Mouse (Mus musculus) heart, adult 18-20 months (tissue): ENCODE data around the gene Zswim4. TPM values are rescaled to one million over a fixed set of nuclear protein-coding genes. Genes with fewer than 3 reads are reported as not detected.

ENCODE experiments used
- DNase-seq, 2 experiments: peaks; one replicate each; pipeline ENCODE4 v3.0.0; 2021 to 2022; ENCODE audit warnings: mixed read lengths in 1 of 2
- long read RNA-seq, 2 experiments: library from polyadenylated mRNA; stranded (forward); transcript quantifications; one replicate each; pipeline ENCODE4 v2.0.0; 2021
- total RNA-seq, 2 experiments: library from RNA; stranded (reverse); gene quantifications; 2 replicates each; pipeline ENCODE4 v1.2.3; 2021

The Zswim4 gene
- total RNA-seq = 1 to 10 TPM; 6.4 to 6.6 TPM
- long read RNA-seq, experiment 1, full-length matches to known transcripts = 1 of 3 reads
- long read RNA-seq, experiment 1, partial matches to known transcripts = 2 of 3 reads
- long read RNA-seq, experiment 1, other reads (novel, unspliced or antisense) = 0 of 3 reads
- long read RNA-seq, experiment 2 = 0 reads

DNA sequence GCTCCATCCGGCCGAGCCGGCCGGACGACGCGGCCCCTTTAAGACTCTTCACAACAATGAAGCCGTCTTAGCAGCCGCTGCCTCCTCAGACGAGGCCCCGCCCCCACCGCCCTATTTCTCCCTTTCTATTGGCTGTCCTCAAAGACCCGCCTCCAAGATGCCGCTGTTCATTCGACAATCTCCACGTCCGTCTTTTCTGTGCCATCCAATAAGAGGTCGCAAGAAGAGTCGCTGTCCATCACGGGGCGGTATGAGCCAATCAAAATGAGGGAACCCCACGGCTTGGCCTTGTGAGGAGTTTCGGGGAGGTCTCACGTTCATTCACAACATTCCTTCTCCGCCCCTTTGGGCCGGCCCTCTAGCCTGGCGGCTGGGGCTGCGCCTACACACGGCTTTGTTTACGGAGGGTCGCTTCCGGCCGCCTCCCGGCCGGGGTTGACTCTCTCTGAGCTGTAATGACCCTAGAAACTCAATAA, at the start of gene Zswim4:
TSS of gene Zswim4 (minus strand) at position 58 of the 476 bp plus-strand sequence.
- DNase-seq = peak; percentile 99 to 100

DNA sequence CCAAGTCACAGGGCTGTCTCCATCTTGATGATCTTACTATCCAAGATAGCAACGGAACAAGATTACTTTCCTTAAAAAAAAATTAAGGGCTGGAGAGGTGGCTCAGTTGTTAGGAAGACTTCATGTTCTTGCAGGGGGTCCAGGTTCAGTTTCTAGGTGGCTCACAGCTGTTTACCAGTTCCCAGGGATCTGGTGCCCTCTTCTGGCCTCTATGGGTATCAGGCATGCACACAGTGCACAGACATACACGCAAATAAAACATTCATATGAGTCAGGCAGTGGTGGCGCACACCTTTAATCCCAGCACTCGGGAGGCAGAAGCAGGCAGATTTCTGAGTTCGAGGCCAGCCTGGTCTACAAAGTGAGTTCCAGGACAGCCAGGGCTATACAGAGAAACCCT, 48.8 kb upstream of the Zswim4 start:
- peak; percentile 60 to 66 for DNase-seq

DNA sequence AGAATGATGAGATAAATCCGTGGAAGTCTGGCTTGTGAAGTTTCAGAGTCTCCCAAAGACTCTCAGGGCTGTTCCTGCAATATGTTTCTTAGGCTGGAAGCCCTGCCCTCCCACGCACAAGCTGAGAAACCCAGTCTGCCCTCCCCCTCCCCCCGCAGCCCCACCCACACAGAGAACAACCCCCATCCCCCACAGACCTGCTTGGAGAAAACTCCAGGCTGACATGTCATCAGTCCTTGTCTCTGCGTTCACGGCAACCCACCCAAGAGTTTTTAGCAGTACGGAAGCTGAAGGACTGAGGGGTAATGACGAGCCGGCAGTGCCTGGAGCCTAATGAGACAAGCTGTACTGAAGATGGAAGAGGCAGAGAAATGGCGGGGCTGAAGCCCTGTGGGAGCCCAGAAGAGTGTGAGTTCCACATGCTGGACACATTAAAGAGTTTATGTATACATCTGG, 47.8 kb upstream of the Zswim4 start:
- peak; percentile 30 to 53 for DNase-seq

DNA sequence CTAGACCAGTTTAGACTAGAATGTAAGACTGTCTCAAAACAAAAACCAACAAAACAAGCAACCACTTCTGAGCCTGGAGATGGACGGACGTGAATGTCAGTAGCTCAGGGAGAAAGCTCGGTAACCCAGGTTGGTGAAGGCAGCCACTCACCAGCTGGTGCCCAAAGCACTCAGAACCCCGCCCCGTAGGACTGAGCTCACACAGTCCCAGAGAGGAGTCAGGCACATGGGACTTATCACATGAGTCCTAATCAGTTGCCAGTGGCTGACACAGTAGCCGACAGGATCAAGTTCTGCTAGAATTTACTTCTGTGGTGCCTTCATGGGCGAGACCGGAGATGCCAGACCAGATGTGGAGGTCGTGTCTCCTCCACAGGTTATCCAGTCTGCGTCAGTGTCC, 43.9 kb upstream of the Zswim4 start:
- DNase-seq = no peak

DNA sequence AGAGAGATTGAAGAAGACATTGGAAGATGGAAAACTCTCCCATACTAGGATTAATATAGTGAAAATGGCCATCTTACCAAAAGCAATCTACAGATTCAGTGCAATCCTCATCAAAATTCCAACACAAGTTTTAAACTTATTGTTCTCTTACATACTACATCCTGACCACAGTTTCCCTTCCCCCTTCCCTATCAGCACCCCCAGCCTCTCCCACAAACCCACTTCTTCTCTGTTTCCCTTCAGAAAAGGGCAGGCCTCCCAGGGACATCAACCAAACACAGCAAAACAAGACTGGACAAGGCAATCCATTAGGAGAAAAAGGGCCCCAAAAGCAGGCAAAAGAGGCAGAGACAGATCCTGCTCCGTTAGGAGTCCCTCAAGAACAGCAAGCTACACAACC, 39.6 kb upstream of the Zswim4 start:
- no peak for DNase-seq

DNA sequence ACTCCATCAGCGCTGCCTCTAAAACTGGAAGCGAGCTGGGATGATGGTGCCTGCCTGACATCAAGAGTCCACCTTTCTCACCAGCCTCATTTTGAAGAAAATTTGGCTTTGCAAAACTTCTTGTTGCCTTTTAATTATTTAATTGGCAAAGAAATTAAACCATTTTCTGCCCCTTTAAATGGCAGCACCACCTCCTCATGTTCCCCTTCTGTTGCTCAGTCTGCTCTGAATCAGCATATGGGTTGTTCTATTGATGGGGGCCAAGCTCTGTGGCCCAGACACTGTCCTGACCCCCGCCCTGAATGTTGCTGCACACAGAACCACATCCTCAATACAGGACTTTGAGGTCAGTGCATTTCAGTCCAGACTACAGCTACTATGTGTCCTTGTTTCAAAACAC, 37.1 kb upstream of the Zswim4 start:
- DNase-seq = no peak

DNA sequence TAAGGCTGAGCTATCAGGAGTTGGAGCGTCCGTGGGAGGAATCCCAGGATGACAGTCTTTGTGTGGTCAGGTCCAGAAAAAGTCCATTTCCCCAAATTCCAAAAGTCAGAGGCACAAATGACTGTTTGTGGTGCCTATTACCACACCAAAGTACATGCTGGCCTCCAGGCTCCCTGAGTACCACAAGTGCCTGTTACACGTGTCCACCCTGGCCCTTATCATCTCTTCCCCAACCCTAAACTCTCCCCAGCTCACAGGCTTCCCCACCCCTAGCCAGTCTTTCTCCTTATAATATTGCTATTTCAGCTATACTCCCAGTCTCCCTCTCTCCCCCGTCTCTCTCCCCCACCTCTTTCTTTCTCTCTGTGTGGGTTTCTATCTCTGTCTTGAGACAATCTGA, 35.4 kb upstream of the Zswim4 start:
- DNase-seq = no peak

DNA sequence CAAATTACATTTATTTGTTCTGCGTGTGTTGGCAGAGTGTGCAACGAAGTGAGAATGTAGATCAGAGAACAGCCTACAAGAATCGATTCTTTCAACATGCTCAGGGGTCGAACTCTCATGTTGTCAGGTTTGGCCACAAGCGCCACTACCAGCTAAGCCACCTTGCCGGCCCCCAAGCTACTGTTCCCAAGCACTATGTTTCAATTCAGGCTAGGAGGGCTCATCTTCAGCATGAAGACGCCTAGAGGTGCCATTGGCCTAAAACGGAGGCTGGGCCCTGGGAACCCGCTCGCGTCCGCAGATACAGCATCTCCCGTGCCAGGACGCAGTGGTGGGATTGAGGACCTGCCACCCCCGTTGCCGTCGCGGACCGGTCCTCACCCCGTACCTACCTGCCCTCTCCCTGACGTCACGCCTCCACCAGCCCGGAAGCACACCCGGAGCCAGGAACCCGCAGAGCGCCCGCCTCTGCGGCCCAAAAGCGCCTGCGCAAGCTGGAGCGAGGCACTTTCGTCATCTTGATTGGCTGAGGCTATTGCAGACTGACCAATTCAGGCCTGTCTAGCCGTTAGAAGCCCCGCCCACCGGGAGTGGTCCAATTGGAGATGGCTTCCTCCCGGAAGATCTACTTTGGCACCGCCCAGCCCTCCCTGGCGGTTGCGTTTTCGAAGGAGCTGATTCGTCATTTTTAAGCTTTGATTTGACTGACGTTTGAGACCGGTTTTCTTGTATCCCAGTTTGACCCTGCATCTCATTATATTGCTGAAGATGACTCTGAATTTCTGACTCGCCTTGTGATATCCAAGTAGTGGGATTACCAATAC, 33.3 kb upstream of the Zswim4 start, which contains the start of gene Ccdc130:
TSS of gene Ccdc130 (minus strand) at position 431 of the 824 bp plus-strand sequence.
- DNase-seq = peak; percentile 100

DNA sequence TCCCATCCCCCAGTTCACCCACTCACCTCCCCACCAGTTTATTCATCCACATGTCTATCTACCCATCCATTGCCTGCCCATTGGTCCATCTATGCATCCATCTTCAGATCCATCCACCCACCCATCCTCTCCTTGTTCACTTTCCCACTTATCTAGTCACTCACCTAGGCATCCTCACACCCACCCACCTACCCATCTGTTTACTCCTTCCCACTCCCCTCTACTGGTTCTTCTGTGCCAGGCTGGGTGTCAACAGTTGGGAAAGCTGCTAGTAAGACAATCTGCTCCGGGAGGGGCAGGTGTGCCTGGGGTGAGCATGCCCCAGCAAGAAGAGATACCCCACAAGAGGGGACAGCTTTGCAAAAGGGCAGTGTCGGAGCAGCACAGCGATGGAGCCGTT, 24.2 kb upstream of the Zswim4 start:
- DNase-seq = no peak

DNA sequence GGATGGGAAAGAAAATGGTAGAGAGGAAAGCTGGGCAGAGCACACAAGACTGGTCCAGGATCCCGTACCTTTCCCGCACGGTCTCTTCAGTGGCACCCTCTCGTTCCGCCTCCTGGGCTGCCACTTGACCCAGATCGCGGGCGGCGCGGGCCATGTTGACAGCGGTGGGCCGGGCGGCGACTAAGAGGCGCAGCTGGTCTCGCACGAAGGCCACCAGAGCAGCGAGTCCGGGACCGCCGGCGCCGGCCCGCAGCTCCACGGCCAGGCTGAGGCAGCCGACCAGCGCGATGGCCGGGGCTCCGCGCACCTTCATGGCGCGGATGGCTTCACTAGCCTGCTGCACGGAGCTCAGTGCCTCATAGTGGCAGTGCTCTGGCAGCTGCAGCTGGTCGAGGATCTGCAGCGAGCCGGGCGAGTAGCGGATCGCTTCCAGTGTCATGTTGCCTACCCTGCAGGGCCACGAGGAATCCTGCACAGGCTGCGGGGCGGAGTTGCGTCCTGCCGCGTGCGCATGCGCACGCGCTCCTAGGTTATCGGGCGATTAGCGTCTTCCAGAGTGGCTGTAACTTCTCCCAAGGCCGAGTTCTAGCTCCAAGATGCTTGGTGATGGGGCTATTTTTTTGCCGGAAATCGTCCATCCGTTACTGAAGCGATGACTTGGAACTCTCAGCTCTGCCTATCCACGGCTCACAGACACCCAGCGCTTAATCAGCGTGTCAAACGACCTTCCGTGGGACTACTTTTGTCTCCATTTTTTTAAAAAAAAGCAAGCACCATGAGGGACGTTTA, 20.2 kb upstream of the Zswim4 start, which contains the start of gene Mri1:
TSS of gene Mri1 (minus strand) at position 505 of the 789 bp plus-strand sequence.
- DNase-seq = peak; percentile 85 to 88

DNA sequence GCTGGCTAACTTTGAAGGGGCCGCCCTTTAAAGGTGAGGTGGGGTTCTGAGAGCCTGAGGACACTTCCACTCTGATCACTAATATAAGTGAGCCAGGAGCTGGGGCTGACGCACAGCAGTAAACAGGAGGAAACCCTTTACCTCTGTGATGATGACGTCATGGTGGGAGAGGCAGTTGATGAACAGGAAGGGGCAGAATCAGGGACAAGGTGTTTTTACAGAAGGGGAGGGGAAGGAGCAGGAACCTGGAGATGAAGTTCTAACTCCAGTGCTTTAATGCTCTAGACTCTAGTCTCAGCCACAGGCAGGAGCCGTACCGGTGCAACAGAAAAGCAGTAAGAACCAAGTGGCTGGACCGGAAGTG, 19.6 kb upstream of the Zswim4 start:
- DNase-seq = no peak

DNA sequence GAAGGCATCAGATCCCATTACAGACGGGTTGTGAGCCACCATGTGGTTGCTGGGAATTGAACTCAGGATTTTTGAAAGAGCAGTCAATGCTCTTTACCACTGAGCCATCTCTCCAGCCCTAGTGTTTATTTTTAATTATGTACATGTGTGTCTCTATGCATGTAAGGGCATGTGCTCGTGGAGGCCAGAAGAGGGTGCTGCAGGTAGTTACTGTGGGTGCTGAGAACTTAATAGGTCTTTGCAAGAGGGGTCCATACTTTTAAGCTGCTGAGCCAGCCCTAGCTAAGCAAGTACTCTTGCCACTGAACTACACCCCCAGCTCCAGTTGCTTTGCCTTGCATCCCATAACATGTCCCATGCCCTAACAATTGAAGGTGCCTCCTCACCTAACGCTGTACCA, 19.0 kb upstream of the Zswim4 start:
- DNase-seq = no peak

DNA sequence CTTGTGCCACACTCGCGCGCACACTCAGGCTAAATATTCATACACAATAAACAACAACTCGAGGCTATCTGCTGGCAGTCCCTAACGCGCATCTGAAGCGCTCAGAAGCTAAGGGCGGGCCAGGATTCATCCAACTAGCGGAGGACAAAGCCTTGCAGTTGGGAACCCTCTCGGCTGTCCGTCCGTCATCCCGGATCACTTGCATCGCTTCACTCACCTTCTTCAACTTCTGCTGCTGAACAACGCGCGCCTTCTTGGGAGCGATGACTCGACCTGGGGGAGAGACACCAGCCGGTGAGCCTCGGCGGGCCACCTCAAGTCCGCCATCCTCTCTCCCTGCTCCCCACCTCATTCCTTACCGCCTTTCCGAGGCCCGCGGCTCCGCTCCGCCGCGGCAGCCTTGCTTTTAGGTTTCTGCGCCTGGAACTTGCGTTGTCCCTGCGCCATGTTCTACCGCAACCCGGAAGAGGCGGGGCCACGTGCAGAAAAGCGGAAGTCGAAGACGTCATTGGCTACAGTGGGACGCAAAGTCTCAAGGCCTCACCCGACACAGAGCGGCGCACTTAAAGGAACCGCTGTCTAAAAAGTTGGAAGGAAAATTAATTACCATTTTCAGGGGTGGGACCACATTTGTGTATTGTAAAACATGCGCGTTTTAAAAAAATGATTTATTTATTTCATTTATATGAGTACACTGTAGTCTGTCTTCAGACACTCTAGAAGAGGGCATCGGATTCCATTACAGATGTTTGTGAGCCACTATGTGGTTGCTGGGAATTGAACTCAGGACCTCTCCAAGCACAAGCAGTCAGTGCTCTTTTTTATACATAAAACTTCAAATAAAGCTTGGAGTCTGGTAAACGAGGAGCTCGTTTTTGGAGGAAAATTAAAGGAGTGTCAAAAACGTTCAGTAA, 12.7 kb upstream of the Zswim4 start, which contains the start of gene D8Ertd738e:
TSS of gene D8Ertd738e (minus strand) at position 463 of the 914 bp plus-strand sequence.
- peak; percentile 93 to 94 for DNase-seq

DNA sequence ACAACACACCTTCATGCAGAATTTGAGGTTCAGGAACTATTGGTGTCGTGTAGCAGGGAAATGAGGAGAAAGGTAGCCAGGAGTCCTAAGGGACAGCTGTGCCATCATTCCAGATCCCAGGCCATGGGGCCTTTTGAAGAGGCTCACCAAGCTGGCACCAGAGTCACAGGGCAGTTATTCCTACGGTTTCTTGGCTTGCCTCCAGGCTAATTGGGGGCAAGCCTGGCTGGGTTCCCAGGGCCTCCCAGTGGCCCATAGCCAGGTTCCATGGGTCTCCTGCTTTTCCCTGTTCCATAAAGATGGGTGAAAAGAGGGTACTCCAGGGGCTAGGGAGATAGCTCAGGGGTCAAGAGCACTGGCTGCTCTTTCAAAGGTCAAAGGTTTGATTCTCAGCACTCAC, 5.0 kb upstream of the Zswim4 start:
- no peak for DNase-seq

DNA sequence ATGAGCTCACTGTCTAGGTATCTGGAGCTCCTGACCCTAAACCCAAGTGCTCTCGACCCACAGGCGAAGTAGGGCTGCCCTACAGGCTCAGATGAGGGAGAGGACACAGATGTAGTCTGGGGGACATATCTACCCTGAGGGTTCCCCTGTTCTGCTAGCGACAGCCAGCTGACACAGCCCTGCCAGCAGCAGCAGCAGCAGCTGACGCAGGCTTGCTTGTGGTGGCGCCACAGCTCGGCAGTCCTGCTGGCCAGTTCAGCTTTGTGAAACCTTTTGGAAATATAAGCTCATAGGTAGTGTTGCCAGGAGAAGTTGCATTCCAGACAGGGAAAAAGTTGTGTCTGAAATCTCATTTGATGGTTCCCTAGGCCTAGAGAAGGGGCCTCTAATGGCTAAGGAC, 4.3 kb upstream of the Zswim4 start:
- no peak for DNase-seq

DNA sequence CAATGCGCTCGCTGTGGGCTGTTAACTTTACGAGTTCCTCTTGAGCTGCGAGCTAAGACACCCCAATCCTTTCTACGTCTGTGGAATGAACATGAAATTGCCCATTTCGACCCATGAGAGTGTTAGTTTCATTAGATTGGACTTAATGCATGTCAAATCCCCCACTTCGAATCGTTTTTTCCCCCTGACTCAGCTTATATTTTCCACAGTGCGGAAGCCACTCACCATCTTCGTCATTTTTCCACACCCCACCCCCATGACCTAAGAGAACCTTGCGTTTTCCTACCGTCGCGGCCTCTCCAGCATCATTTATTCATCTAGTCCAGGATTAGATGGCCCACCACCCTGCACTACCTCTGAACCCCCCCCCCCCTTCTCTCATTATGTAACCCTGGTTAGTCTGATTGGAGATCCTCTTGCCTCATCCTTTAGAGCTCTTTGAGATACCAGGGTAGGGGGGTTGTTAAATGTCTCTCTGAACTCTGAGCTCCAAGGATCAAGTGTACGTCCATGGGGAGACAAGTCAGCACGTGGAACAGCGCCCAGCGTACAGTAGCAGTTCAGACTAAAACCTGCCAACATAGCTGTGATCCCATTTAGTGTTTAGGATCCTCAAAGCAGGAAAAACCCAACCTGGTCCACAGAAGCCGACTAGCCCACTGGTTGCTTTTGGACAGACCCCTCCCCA, 831 bp upstream of the Zswim4 start:
- DNase-seq = peak; percentile 26 to 29

DNA sequence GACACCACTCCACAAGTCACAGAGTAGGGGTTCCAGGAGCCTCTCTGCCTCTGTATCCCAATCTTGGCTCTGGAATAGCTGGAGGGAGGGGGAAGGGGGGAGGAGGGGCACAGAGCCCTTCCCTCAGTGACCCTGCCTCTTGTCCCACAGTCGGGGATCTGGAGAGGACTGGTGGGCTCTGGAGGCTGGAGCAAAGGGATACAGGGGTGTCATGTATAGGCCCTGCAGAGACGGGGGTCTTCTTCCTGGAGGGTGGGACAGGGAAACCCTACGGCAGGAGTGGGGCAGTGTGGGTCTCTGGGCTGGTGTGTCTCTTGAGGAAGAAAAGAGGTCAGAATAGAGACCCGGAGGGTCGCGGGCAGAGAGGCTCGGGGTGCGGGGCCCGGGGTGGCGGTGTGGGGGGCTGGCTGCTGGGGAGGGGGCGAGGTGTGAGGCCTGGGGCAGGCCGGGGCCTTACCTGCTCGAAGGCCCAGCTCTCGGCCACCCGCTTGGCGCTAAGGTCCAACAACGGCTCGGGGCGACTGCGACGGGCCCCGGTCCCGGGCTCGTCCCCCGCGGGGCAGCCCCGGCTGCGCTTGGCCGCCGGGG, 351 bp downstream of the Zswim4 start:
- peak in 1 of 2 experiments; percentile 43 for DNase-seq

DNA sequence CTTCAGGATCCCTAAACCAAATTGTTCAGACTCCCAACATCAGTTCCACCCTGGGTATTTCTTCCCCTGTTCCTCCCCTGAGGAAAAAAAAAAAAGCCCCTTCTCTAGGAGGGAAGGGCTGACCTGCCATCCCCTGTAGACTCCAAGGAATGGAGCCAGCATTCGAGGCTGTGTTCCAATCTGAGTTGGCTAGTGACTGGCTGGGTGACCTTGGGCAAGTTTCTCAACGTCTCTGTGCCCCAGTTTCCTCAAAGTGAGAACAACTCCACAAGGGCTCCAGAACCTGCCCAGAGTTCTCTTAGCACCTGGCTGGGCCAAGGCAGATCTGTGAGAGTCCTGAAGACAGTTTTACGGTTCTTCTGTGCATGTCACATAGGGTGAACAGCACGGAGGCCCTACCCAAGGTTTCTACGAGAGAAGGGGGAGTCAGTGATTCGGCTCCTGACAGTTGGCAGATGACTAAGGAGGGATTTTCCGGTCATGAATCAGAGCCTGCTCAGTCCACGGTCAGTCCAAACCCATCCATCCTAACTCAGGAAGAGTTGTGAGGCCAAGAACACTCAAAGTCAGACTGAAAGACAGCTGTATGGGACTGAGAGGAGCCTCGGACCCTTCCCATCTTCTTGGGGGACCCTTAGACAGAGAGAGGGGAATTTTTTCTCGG, 977 bp downstream of the Zswim4 start:
- DNase-seq = peak; percentile 34 to 42

DNA sequence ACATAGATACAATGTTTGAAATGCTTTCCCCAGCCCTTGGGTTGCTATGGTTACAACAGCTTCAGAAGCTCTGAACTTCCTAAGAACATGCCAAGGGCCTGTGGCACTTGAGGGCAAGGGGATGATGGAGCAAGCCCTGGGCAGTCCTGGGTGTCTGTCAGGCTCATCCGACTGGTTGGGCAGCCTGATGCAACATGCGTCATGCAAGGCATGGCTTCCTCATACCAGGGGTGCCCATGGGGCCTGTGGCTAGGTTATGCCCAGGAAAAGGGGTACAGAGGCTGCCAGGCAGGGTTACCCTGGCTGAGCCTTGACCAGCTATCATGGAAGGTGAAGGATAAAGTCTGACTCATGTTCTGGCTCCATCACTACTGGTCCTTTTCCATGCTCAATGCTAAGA, 3.8 kb downstream of the Zswim4 start:
- DNase-seq = no peak

DNA sequence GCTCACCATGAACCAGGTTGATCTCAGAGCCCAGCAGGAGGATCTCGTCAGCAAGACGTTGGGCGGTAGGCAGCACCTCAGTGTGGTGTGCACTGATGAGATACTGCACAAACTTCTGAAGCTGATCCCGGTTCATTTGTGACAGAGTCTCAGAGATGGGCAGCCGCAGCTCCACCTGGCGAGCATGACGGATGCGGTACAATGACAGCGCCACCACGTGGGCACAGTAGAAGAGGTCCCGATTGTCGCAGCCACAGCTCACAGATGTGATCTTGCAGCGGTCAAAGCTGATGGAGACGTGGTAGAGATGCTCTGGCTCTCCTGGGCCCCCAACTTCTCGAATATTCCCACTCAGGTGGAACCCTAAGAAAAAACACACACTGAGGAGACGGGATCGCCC, 6.1 kb downstream of the Zswim4 start:
- no peak for DNase-seq
